Mouse (Mus musculus) cerebellum, adult 2 months (tissue): ENCODE results near the gene Tmem163. TPM values are rescaled to one million over a fixed set of nuclear protein-coding genes. Genes with fewer than 3 reads are reported as not detected.

ENCODE experiments used
- DNase-seq, 2 experiments: peaks; one replicate each; pipeline ENCODE4 v3.0.0; 2021
- H3K27ac ChIP-seq: fragments of 200-500 bp; 2 replicates; pipeline ENCODE4 v1.5.1; 2012; ENCODE audit warnings: low read length, control low read depth, inconsistent platforms; ENCODE audit not compliant: insufficient read depth
- H3K27me3 ChIP-seq: fragments of 200-500 bp; 2 replicates; pipeline ENCODE4 v1.6.1; 2012; ENCODE audit warnings: inconsistent platforms, mild to moderate bottlenecking, low read length, moderate library complexity; ENCODE audit not compliant: control insufficient read depth, insufficient read depth
- H3K4me1 ChIP-seq: fragments of 200-500 bp; 2 replicates; pipeline ENCODE4 v1.6.1; 2011; ENCODE audit warnings: low read length; ENCODE audit not compliant: control insufficient read depth, insufficient read depth
- H3K4me3 ChIP-seq: fragments of 200-500 bp; replicated peaks from 2 replicates; pipeline ENCODE3; 2011; ENCODE audit warnings: mild to moderate bottlenecking, low read depth, low read length, control low read depth; ENCODE audit not compliant: insufficient read depth
- CTCF ChIP-seq: fragments of 200-500 bp; IDR thresholded peaks from 2 replicates; pipeline ENCODE4 v1.5.1; 2011; ENCODE audit warnings: low read depth, mild to moderate bottlenecking, control low read depth, low read length, moderate library complexity, borderline replicate concordance; ENCODE audit not compliant: insufficient read depth
- POLR2A ChIP-seq: fragments of 200-500 bp; IDR thresholded peaks from 2 replicates; pipeline ENCODE4 v1.6.1; 2011; ENCODE audit warnings: low read length, control low read depth, borderline replicate concordance; ENCODE audit not compliant: insufficient read depth
- WGBS: fragments of 180-500 bp; shearing (Covaris S2); methylation state at CpG from one replicate; pipeline ENCODE4 v1.1.7; 2018; 5-methylcytosine and 5-hydroxymethylcytosine counted together
- polyA plus RNA-seq: library from polyadenylated mRNA; depleted of rRNA; stranded (reverse); fragments of >200 nt; gene quantifications from 2 replicates; pipeline ENCODE4 v1.2.3, GENCODE M21; 2012

Gene Tmem163
- polyA plus RNA-seq, 1 experiment = 106 TPM

DNA sequence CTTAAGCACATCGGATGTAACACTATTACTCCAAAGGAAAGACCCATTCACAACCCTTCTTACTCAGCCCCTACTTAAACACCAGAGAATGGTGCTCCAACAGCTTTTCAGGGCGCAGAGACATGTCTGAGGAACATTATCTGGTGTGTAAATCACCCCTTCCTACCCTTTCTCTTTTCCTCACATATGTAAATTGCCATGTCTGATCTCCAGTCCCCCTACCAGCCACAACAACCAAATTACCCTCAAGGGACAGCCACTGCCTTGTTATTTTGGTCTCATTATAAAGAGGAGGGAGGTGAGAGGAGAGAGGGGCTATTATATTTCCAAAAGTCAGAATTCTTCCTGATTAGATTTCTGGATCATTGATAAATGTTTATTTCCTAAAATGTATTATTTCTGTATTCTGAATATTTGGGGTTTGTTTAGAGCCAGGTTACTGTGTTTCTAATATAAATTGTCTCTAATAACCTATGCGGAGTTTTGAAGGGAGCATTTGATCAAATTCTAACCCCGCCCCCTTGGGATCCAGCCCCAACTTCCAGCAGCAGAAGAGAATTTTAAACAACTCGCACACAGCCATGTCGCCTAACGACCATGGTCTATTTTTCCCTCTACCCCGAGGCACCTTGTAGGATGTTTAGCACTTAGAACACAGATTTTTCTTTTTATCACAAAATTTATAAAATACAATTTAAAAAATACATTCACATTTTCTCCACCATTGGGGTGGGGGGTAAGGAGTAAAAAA lies 12.1 kb downstream of the Tmem163 start:
- no peak overlapping the region for H3K27ac ChIP-seq
- TF ChIP-seq CTCF (no peak), POLR2A (no peak)
- no peak overlapping the region for H3K4me3 ChIP-seq
- DNase-seq = no peak
- 68% methylated on average over 8 of the region's 8 CpGs for WGBS
- H3K27me3 ChIP-seq = no peaks in the 10 kb centered on the region
- H3K4me1 ChIP-seq = peaks cover 16% of the 10 kb centered on the region

GRCm38 (mm10) chr1:127666221-127666620 lies 13.1 kb downstream of the Tmem163 start:
- Histone ChIP-seq H3K27ac (no peak overlapping the region), H3K27me3 (no peaks in the 10 kb centered on the region), H3K4me3 (no peak overlapping the region), H3K4me1 (peaks cover 20% of the 10 kb centered on the region)
- TF ChIP-seq CTCF (no peak), POLR2A (no peak)
- no peak for DNase-seq
- 81% methylated on average over 6 of the region's 6 CpGs for WGBS

DNA sequence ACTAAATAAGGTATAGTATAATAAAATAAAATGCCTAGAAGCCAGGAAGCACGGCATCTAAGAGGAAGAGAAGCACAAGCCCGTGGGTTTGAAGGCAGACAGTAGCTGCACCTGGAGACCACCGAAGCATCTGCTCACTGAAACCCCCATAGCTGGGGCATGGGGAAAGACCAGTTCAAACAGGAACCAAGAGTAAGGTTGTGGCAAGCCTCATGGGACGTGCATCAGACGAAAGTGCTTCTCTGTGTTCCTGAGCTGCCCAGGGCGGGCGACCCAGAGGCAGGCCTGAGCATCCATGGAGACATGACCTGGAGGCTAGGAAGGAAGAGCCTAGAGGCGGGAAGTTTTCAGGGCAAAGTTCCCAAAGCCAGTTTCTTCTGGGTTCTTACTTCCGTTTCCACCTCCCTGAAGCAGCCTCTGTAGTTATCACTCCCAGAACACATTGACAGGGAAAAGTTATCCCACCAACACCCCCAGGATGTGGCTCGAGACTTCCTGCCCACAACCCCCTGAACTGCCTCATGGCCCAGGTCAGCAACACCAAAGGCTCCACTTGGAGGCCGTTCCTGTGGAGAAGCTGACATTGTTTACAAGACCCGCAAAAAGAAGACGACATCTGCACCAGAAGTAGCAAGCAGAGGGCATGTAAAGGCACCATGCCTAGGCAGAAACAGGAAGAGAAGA lies 16.8 kb downstream of the Tmem163 start:
- Histone ChIP-seq H3K4me1 (peaks cover 33% of the 10 kb centered on the region), H3K27ac (no peak overlapping the region), H3K27me3 (no peaks in the 10 kb centered on the region), H3K4me3 (no peak overlapping the region)
- DNase-seq = no peak
- 79% methylated on average over 13 of the region's 13 CpGs for WGBS
- no peak for TF ChIP-seq CTCF

DNA sequence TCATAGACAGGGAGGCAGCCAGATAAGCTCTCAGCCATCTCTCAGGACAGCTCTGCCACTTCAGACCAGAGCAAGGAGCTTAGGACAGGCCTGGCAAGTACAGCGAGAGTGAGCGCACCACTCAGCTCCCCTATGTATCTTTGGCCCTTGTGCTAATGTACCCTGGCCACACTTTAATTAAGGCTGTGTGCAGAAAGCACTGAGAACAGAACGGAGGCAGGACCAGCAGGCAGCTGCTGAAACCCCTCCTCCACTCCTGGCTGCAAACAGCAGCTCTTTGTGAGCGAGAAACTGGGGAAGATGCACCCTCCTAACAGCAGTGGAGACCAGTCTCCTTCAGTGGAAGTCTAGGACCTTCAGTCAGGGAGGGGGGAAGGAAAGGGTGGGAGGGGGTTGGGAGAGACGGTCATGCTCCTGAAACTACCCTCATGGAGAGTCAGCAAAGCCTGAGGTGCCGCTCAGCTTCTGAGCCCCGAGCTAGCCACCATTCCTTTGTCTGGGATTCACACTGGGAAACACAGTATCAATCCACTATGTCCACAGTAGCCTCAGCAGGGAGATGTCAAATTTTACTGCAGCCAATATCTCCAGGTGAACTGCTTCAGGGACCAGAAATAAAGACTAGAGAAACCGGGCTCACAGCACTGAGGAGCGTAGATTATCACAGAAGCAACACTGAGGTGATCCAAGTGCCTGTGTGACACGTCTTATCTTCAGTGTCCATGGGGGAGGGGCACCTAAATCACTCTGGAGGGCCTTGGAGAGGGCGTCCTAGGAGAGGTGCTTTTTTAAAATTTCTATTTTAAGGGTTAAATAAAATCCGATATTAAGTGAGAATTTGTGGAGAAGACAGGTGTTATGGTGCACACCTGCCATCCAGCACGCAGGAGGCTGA lies 18.0 kb downstream of the Tmem163 start:
- H3K27ac ChIP-seq = no peak overlapping the region
- no peaks in the 10 kb centered on the region for H3K27me3 ChIP-seq
- TF ChIP-seq POLR2A (no peak), CTCF (no peak)
- 38% methylated on average over 13 of the region's 13 CpGs for WGBS
- no peak for DNase-seq
- no peak overlapping the region for H3K4me3 ChIP-seq
- H3K4me1 ChIP-seq = peaks cover 30% of the 10 kb centered on the region

- DNase-seq = no peak
- Histone ChIP-seq H3K27me3 (no peaks in the 10 kb centered on the region), H3K4me3 (no peak overlapping the region), H3K27ac (no peak overlapping the region), H3K4me1 (0 out of 2 replicates have a peak, but pooled peaks cover 5% of the 10 kb centered on the region)
- 90% methylated on average over 2 of the region's 2 CpGs for WGBS
- TF ChIP-seq CTCF (no peak), POLR2A (no peak)
Measured at GRCm38 (mm10) chr1:127651564-127651963, 27.8 kb downstream of the Tmem163 start.

- Histone ChIP-seq H3K27ac (peak overlapping the region; percentile 43; the same call in 1 of the 2 replicates), H3K4me1 (peaks cover 32% of the 10 kb centered on the region), H3K27me3 (no peaks in the 10 kb centered on the region), H3K4me3 (no peak overlapping the region)
- peak; percentile 67 to 77 for DNase-seq
- 26% methylated on average over 12 of the region's 12 CpGs for WGBS
- no peak for TF ChIP-seq CTCF
- TF ChIP-seq POLR2A = no peak
Measured at GRCm38 (mm10) chr1:127642976-127643769, 36.2 kb downstream of the Tmem163 start.

GRCm38 (mm10) chr1:127637917-127638316 lies 41.4 kb downstream of the Tmem163 start:
- Histone ChIP-seq H3K27me3 (no peaks in the 10 kb centered on the region), H3K4me3 (no peak overlapping the region), H3K27ac (no peak overlapping the region), H3K4me1 (peaks cover 8% of the 10 kb centered on the region)
- WGBS = 75% methylated on average over 2 of the region's 2 CpGs
- DNase-seq = no peak
- TF ChIP-seq POLR2A = no peak
